Mouse (Mus musculus): ENCODE results near the gene Aprt.

Aprt gene

DNA sequence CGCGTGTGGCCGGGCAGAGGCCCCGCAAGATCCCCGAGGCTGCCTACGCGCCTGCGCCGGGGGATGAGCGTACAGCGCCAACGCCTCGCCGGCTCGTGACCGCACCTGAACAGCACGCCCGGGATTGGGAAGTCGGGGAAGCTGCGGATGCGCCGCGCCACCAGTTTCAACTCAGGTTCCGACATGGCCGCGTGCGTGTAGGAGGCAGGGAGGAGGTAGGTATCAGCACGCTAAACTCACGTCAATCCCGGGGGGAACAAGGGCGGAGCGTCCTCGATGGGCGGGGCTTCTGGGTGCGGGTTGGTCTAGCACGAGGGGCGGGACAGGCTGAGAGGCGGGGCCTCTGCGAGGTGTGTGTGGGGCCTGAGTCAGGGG is at the start of gene Aprt:
Gene Aprt (minus strand): TSS at position 262 of the 375 bp plus-strand sequence.
- DNase-seq (ENCODE audit: low spot score) = peak; percentile 90

GRCm38 (mm10) chr8:122625811-122626210 is 49.1 kb upstream of the Aprt start:
- no peak for DNase-seq (ENCODE audit: low spot score)

DNA sequence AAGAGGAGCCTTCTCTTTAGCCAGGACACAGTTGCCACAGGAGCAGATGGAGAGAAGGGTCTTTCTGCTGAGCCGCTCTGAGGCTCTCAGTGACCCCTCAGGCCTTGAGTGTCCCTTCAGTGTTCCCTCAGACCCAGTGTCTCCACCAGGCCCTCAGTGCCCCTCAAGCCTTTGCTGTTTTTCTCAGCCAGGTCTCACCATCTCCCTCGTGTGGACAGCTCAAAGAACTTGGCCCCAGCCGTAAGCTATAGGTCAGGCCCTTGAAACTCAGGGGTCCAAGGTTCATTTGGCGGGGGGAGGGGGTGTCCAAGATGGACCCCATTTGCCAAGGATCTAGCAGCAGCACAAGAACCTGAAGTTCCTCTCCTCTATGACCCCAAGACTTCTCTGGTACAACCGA is 47.9 kb upstream of the Aprt start:
- no peak for DNase-seq (ENCODE audit: low spot score)

GRCm38 (mm10) chr8:122623844-122624642 is 47.3 kb upstream of the Aprt start:
- DNase-seq (ENCODE audit: low spot score) = no peak

- no peak for DNase-seq (ENCODE audit: low spot score)
Measured at GRCm38 (mm10) chr8:122622727-122623126, 46.0 kb upstream of the Aprt start, which contains the start of gene Pabpn1l. Gene Pabpn1l (minus strand): TSS chr8:122622739.

GRCm38 (mm10) chr8:122620446-122620845 is 43.7 kb upstream of the Aprt start:
- no peak for DNase-seq (ENCODE audit: low spot score)

DNA sequence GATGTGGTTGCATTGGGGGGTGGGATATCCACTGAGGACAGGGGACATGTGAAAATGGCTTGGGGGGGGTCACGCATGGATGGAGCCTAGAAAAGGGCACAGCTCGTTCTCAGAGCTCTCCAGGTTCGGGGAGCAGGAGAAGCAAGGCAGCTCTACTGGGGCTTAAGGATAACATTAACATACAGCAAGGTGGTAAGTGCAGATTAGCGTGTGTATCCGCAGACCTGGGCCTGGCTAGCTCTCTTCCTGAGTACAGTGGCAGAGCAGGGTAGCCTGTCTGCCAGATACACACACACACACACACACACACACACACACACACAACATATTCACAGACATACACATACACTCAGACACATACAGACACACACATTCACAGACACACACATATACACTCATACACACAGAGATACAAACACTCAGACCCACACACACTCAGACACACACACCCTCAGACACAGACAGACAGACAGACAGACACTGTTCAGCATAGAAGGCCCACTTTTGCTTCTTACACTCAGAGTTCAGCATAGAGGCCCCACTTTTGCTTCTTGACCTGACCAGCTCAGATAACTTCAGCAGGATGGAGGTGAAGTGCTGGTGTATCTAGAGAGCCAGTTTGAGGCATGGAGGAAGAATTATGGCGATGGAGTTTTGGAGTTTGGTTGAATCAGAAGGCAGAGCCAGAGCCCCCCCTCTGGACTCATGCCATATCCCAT is 42.1 kb upstream of the Aprt start:
- DNase-seq (ENCODE audit: low spot score) = no peak

- peak; percentile 83 for DNase-seq (ENCODE audit: low spot score)
Measured at GRCm38 (mm10) chr8:122617947-122618546, 41.3 kb upstream of the Aprt start.

DNA sequence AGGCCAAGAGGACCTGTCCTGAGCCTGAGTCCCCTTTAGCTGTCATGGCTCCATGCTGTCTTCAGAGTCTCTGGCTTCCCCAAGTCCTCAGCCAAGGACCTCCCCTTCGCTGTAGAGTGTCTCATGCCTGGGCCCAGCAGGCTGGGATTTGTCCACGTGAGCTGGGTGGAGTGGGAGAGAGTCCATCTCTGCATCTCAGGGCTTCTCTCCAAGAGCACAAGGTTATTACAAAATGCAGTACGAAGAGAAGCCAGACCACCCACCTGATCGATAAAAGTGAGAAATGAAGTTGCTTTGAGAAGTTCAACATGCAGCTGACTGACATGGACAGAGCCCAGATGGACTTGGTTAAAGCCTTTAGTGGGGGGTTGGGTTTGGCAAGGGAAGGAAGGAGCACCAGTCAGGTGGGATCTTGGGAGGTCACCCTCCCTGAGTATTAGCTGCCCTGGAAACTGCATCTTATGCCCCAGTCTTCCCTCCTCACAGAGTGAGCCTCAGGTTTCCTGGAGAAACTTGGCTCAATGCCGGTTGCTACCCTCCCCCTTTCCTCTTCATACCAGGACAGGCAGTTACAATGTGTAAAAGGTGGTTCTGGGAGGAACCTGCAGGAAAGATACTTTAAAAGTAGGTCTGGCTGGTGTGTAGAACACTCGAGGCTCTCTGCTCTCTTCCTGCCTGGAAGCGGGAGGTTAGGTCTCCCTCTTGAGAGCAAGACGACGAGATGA is 39.6 kb upstream of the Aprt start:
- DNase-seq (ENCODE audit: low spot score) = no peak

GRCm38 (mm10) chr8:122611295-122612133 is 34.8 kb upstream of the Aprt start, which contains the start of the genes Galns and Trappc2l:
Gene Galns (minus strand): TSS chr8:122611463.
Gene Trappc2l (plus strand): TSS chr8:122611640.
- peak; percentile 100 for DNase-seq (ENCODE audit: low spot score)

DNA sequence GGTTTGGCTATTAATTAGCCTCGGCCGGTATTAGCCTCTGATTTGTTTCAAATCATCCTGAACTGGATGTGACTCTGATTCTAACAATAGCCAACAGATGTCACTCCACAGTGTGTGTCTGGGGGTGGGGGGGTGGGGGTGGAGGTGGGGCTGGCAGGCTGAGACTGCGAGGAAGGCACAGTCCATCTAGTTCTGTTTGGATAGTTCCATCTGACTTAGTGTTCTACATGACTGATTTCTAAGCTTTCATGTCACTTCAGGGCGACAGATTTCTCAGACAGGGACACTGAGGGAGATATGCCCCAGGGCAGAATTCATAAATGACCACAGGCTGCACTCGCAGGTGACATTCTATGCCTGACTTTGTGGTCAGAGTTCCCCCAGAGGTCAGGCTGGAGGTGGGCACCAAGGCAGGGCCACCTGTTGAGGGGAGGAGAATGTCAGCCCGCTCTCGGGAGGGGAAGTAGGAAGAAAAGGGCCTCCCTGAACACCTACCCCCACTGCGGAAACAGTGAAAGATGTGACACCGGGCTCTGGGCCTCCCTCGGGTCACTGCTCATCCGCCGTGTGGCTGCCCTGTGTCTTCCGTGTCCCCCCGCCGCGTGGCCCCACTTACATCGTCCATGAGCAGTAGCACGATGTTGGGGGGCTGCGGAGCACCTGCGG is 34.0 kb upstream of the Aprt start:
- no peak for DNase-seq (ENCODE audit: low spot score)

DNA sequence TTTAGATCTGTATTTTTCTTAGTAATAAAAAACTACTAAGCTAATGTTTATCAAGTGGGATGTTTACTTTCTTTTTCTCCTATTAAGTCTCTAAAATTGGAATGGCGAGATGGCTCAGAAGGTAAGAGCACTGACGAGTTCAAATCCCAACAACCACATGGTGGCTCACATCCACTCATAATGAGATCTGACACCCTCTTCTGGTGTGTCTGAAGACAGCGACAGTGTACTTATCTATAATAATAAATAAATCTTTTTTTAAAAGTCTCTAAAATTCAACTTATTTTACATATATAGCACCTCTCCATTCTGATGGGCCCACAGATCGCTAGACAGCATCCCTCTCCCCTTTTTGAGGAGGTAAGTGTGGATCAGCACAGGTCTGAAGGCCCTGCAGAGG is 33.5 kb upstream of the Aprt start:
- DNase-seq (ENCODE audit: low spot score) = no peak

DNA sequence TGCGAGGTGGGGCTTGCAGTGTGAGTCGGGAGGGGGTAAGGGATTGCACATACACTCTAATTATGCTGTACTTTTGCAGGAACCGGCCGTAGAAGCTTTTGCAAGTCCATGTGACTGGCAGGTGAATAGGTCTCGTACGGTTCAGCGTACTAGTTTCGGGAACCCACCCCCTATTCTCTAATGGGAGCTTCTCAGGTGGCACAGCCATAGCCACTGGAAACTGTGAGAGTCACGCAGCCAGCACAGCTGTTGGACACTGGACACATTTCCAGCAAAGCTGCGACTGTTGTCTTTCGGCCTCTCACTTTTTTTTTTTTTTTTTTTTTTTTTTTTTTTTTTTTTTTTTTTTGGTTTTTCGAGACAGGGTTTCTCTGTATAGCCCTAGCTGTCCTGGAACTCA is 30.1 kb upstream of the Aprt start:
- no peak for DNase-seq (ENCODE audit: low spot score)

DNA sequence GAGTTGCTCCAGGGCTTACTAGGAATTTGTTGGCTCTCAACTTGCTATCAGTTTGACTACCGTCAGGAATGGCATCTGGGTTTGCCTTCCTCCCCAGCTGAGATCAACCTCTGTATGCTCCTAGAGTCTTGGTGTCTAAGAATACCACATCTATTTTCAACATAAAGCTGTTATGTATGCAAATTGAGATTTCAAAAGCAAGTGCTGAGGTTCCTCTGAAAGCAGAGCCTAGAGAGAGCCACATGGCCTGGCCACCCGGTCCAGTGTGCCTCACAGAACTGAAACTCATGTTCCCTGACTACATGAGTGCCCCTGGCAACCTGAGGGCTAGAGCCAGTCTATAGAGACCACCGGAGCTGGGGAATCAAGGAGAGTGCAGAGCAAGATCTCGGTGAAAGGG is 28.7 kb upstream of the Aprt start:
- DNase-seq (ENCODE audit: low spot score) = no peak

DNA sequence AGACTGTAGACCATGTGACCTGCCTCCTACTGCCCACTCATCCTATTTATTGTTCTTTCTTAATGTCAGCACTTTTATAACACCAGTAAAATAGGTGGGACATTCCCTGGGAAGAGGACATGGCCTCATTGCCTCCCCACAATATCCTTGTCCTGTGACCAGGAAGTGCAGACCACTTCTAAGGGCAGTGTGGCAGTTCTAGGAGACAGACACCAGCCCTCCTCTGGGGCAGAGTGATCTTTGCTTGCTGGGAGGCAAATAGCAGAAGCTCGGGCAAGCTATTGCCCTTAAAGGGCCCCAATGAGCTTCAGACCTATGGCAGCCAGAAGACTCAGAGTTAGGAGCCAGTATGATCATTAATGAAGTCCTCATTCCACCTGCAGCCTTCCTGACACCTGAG is 27.9 kb upstream of the Aprt start:
- no peak for DNase-seq (ENCODE audit: low spot score)

GRCm38 (mm10) chr8:122600666-122601065 is 24.0 kb upstream of the Aprt start:
- DNase-seq (ENCODE audit: low spot score) = no peak

DNA sequence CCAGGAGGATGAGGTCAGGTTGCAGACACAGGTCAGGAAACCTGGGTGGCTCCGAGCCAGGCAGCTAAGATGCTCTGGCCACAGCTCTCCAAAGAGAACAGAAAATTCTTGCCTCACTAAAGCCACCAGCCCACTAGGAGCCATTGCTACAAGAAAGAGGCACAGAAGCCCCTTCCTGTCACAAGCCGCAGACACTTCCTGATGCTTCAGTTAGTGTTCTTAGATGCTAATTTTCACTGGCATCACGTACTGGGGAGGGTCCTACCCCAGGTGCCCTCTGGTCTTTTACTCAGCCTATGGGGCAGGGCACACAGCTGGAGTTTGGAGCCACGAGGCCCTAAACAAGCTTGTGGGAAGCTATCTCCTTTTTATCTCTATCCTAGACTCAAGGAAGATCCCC is 19.3 kb upstream of the Aprt start:
- no peak for DNase-seq (ENCODE audit: low spot score)

DNA sequence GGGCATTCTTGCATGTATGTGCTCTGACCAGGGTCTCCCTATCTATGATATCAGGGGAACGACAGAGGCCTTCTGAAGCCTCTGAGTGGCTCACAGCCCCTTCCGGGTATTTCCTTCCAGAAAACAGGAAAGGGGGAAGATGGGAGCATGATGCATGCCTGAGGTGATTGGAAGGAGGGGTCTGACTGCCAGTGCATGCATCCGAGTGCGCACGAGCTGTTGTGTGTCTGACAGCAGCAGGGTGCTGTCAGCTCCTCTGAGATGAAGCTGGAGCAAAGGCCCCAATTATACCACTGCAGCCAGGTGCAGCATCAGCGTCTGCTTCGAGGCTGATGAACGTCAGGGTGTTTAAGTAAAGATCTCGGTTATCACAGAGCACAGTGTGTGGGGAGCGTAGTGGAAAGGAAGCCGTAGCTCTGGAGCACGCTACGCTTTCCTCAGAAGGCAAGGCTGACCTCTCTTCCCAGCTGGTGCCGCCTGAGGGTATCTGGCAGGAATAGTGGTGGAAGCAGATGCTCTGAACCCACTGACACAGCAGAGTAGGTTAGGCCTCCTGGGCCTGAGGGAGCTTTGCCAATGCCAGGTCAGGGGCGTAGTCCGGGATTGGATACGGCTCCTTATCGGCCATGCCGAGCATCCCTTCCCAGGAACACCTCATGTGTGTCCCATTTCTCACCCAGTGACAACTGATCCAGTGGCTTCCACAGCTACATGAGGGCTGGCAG is 17.2 kb upstream of the Aprt start:
- no peak for DNase-seq (ENCODE audit: low spot score)

DNA sequence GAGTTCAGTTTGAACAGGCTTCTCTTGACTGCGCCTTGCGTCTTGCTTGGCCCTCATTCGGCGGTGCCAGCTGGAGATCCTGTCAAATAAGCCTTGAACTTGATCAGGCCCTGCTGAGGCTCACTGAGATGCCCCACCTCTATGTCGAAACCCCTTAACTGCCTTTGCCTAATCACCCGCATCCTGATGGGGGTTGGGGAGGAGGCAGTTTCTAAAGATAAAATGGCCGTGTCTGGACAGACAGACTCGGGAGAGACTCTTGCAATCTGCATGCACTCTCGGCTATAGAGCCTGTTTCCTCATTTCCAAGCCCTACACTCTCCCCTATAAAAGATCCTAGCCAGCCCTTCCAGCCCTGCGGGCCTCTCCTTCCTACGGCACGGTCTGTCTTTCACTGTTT is 16.5 kb upstream of the Aprt start:
- no peak for DNase-seq (ENCODE audit: low spot score)

DNA sequence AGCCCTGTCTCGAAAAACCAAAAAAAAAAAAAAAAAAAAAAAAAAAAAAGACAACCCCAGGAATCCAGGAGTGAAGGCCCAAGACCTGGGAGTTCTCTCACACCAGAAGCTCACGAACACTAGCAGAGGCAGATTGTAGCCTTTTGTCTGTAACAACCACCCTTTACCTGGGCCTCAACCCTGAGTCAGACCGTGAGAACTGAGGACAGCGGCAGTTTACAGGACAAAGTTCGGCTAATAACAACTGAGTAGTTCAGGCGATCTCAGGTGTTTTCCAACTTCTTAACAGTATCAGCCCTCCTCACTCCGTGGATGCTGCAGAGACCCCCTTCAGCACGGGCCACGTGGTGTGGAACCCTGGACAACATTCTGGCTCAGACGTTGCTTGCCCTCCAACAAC is 10.0 kb upstream of the Aprt start:
- DNase-seq (ENCODE audit: low spot score) = no peak

Data from retina, embryonic 14.5 days (tissue).